Mouse (Mus musculus): Measurements from ENCODE around the gene Krtap15. TPM values are rescaled to one million over a fixed set of nuclear protein-coding genes. Genes with fewer than 3 reads are reported as not detected.

Krtap15 gene
- total and polyA plus RNA-seq, 3 experiments: not detected

DNA sequence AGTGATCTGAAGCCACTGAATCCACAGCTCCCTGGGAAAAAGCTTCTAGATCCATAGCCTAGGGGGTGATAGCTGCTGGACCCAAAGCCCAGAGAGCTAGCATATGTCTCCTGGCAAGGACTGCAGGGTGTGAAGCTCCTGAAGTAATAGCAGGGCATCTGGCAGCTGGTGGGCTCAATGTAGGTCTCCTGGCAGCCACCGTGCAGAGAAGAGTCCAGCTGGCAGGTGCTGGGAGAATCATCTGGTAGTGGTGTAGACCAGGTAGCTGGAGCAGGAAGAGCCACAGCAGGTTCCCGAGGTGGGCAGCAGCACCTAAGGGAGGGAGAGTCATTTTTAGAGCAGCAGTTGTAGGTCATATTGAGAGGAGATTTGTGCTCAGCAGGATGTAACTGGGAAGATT is 8.2 kb upstream of the Krtap15 start, which contains the start of gene Gm20741:
Gm20741 (minus strand) TSS at position 394 of the 400 bp plus-strand sequence.
- TF ChIP-seq POLR2AphosphoS5 (IDR thresholded peaks at IDR 0.05; ENCODE audit: borderline replicate concordance, low read depth, low read length) (no peak), CTCF (IDR thresholded peaks at IDR 0.05 in 2 of 3, conservative IDR thresholded peaks at IDR 0.05 in 1 of 3; ENCODE audit: control insufficient read depth in 1 of 3, insufficient read depth in 1 of 3, low read depth in 2 of 3, low read length in 3 of 3, poor library complexity in 1 of 3, severe bottlenecking in 1 of 3) (no peak), ETS1 (IDR thresholded peaks at IDR 0.05; ENCODE audit: low read depth, low read length) (no peak), POLR2AphosphoS2 (IDR thresholded peaks at IDR 0.05; ENCODE audit: low read length) (no peak), TAL1 (IDR thresholded peaks at IDR 0.05; ENCODE audit: low read length) (no peak), MAFK (IDR thresholded peaks at IDR 0.05; ENCODE audit: borderline replicate concordance, low read depth, low read length) (no peak), NRF1 (IDR thresholded peaks at IDR 0.05; ENCODE audit: insufficient read depth, low read depth, low read length, poor library complexity, severe bottlenecking) (no peak), RAD21 (IDR thresholded peaks at IDR 0.05; ENCODE audit: low read depth, low read length) (no peak)
- DNase-seq (ENCODE audit: low read depth, low spot score): no peak
- no peaks in the 10 kb centered on the region for H3K27me3 ChIP-seq (ENCODE audit: control insufficient read depth in 1 of 2, insufficient read depth in 2 of 2, low read length in 2 of 2)
- no peak within 1 kb of the TSS for H3K27ac ChIP-seq (ENCODE audit: control insufficient read depth, low read depth, low read length)
- no peaks in the 10 kb centered on the region for H3K4me1 ChIP-seq (ENCODE audit: control insufficient read depth in 1 of 2, insufficient read depth in 2 of 2, low read length in 2 of 2)
- H3K79me2 ChIP-seq (ENCODE audit: control insufficient read depth, insufficient read depth, low read length, poor library complexity): no peaks in the 10 kb centered on the region
- H3K4me3 ChIP-seq (ENCODE audit: control insufficient read depth in 1 of 2, insufficient read depth in 1 of 2, low read depth in 2 of 2, low read length in 2 of 2): no peak within 1 kb of the TSS
- no peaks in the 10 kb centered on the region for H3K36me3 ChIP-seq (ENCODE audit: control insufficient read depth in 1 of 2, insufficient read depth in 2 of 2, low read length in 2 of 2)
- H3K9me3 ChIP-seq (replicated peaks; ENCODE audit: insufficient read depth, low read length): no peaks in the 10 kb centered on the region
- no peak within 1 kb of the TSS for H3K9ac ChIP-seq (ENCODE audit: control insufficient read depth, low read depth, low read length, poor library complexity, severe bottlenecking)

DNA sequence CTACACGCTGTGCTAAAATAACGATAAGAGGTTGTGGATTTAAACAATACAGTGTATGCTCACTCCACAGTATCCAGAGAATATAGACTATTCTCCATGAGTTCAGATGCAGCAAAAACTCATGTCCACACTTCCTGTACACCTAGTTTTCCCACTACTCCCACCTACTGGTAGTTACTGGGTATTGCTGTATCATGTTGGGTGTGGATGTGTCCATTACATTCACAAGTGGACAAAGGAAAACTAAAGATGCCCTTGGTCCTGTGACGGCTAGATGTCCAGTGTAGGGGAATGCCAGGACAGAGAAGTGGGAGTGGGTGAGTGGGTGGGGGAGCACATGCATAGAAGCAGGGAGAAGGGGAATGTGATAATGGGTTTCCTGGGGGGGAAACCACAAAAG is 3.7 kb downstream of the Krtap15 start:
- no peaks in the 10 kb centered on the region for H3K27me3 ChIP-seq (ENCODE audit: control insufficient read depth in 1 of 2, insufficient read depth in 2 of 2, low read length in 2 of 2)
- no peak overlapping the region for H3K27ac ChIP-seq (ENCODE audit: control insufficient read depth, low read depth, low read length)
- H3K79me2 ChIP-seq (ENCODE audit: control insufficient read depth, insufficient read depth, low read length, poor library complexity): no peaks in the 10 kb centered on the region
- H3K9ac ChIP-seq (ENCODE audit: control insufficient read depth, low read depth, low read length, poor library complexity, severe bottlenecking): no peak overlapping the region
- H3K4me1 ChIP-seq (ENCODE audit: control insufficient read depth in 1 of 2, insufficient read depth in 2 of 2, low read length in 2 of 2): no peaks in the 10 kb centered on the region
- DNase-seq (ENCODE audit: low read depth, low spot score): peak; percentile 19
- no peaks in the 10 kb centered on the region for H3K9me3 ChIP-seq (replicated peaks; ENCODE audit: insufficient read depth, low read length)
- H3K4me3 ChIP-seq (ENCODE audit: control insufficient read depth in 1 of 2, insufficient read depth in 1 of 2, low read depth in 2 of 2, low read length in 2 of 2): no peak overlapping the region
- TF ChIP-seq POLR2AphosphoS5 (IDR thresholded peaks at IDR 0.05; ENCODE audit: borderline replicate concordance, low read depth, low read length) (no peak), RAD21 (IDR thresholded peaks at IDR 0.05; ENCODE audit: low read depth, low read length) (peak; percentile 8; the same call in 1 of the 2 replicates), SMC3 (IDR thresholded peaks at IDR 0.05; ENCODE audit: low read depth, low read length) (0 out of 2 replicates have a peak, but pooled peaks have one; percentile 10), CTCF (IDR thresholded peaks at IDR 0.05 in 2 of 3, conservative IDR thresholded peaks at IDR 0.05 in 1 of 3; ENCODE audit: control insufficient read depth in 1 of 3, insufficient read depth in 1 of 3, low read depth in 2 of 3, low read length in 3 of 3, poor library complexity in 1 of 3, severe bottlenecking in 1 of 3) (peak in 2 of 3 experiments; percentile 18 to 28; a peak in 1 of 6 replicates), MYC (IDR thresholded peaks at IDR 0.05; ENCODE audit: low read depth, low read length) (no peak)
- no peaks in the 10 kb centered on the region for H3K36me3 ChIP-seq (ENCODE audit: control insufficient read depth in 1 of 2, insufficient read depth in 2 of 2, low read length in 2 of 2)

DNA sequence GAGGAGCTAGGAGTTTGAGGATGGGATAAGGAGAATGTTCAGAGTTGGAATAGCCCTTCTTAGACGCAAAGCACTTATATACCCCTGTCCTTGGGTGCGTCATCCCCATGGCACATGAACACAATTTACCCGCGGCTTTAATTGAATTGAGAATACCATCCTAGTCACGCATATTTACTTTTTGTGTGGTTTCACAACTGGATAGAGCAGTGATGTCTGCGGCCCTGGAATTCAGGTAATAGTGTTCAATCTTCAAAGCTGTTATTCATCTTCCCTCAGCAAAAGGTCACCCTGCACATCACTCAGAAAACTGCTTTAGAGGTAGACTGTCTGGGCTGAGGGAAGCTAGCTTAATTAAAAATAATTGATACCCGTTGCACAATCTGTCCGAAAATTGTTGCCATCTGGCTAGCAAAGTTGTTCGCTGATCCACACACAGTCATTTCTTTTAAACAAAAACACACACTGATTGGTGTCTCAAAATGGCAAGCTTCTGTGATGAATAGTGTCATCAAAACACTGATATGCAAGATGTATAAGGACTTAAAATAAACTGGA is 6.2 kb downstream of the Krtap15 start, which contains the start of gene Krtap14:
Krtap14 (minus strand) TSS at position 51 of the 558 bp plus-strand sequence.
- Histone ChIP-seq H3K27me3 (ENCODE audit: control insufficient read depth in 1 of 2, insufficient read depth in 2 of 2, low read length in 2 of 2) (no peaks in the 10 kb centered on the region), H3K4me3 (ENCODE audit: control insufficient read depth in 1 of 2, insufficient read depth in 1 of 2, low read depth in 2 of 2, low read length in 2 of 2) (no peak within 1 kb of the TSS), H3K9ac (ENCODE audit: control insufficient read depth, low read depth, low read length, poor library complexity, severe bottlenecking) (no peak within 1 kb of the TSS), H3K36me3 (ENCODE audit: control insufficient read depth in 1 of 2, insufficient read depth in 2 of 2, low read length in 2 of 2) (no peaks in the 10 kb centered on the region), H3K79me2 (ENCODE audit: control insufficient read depth, insufficient read depth, low read length, poor library complexity) (no peaks in the 10 kb centered on the region), H3K4me1 (ENCODE audit: control insufficient read depth in 1 of 2, insufficient read depth in 2 of 2, low read length in 2 of 2) (no peaks in the 10 kb centered on the region), H3K9me3 (replicated peaks; ENCODE audit: insufficient read depth, low read length) (no peaks in the 10 kb centered on the region), H3K27ac (ENCODE audit: control insufficient read depth, low read depth, low read length) (no peak within 1 kb of the TSS)
- TF ChIP-seq ZNF384 (IDR thresholded peaks at IDR 0.05; ENCODE audit: low read depth, low read length) (no peak), USF1 (IDR thresholded peaks at IDR 0.05; ENCODE audit: low read depth, low read length) (no peak), KAT2A (conservative IDR thresholded peaks at IDR 0.05; ENCODE audit: low read depth, low read length) (no peak), NRF1 (IDR thresholded peaks at IDR 0.05; ENCODE audit: insufficient read depth, low read depth, low read length, poor library complexity, severe bottlenecking) (no peak), MAFK (IDR thresholded peaks at IDR 0.05; ENCODE audit: borderline replicate concordance, low read depth, low read length) (no peak), SIN3A (IDR thresholded peaks at IDR 0.05; ENCODE audit: low read length) (no peak), E2F4 (IDR thresholded peaks at IDR 0.05; ENCODE audit: borderline replicate concordance, low read depth, low read length) (no peak), ZMIZ1 (IDR thresholded peaks at IDR 0.05; ENCODE audit: low read depth, low read length) (no peak), SMC3 (IDR thresholded peaks at IDR 0.05; ENCODE audit: low read depth, low read length) (no peak), CHD1 (IDR thresholded peaks at IDR 0.05; ENCODE audit: low read depth, low read length) (no peak), POLR2AphosphoS5 (IDR thresholded peaks at IDR 0.05; ENCODE audit: borderline replicate concordance, low read depth, low read length) (no peak), CTCF (IDR thresholded peaks at IDR 0.05 in 2 of 3, conservative IDR thresholded peaks at IDR 0.05 in 1 of 3; ENCODE audit: control insufficient read depth in 1 of 3, insufficient read depth in 1 of 3, low read depth in 2 of 3, low read length in 3 of 3, poor library complexity in 1 of 3, severe bottlenecking in 1 of 3) (no peak), TCF12 (IDR thresholded peaks at IDR 0.05; ENCODE audit: low read depth, low read length) (no peak), JUND (IDR thresholded peaks at IDR 0.05; ENCODE audit: low read depth, low read length) (no peak), ELF1 (IDR thresholded peaks at IDR 0.05; ENCODE audit: low read depth, low read length) (no peak), TAL1 (IDR thresholded peaks at IDR 0.05; ENCODE audit: low read length) (no peak), UBTF (IDR thresholded peaks at IDR 0.05; ENCODE audit: borderline replicate concordance, insufficient read depth, low read depth, low read length) (no peak)
- no peak for DNase-seq (ENCODE audit: low read depth, low spot score)

All from MEL (cell line).